Mouse (Mus musculus) stomach, postnatal 0 days (tissue): ENCODE data around the gene Dffa. TPM values are rescaled to one million over a fixed set of nuclear protein-coding genes. Genes with fewer than 3 reads are reported as not detected.

Experiments
- ATAC-seq: fragments of 200-750 bp; cut with Nextera tagmentation; 2 replicates; pipeline ENCODE4 v1.8.0; 2017; ENCODE audit not compliant: low FRiP score, low TSS enrichment
- DNase-seq: peaks from one replicate; pipeline ENCODE4 v3.0.0-alpha.2; 2016; ENCODE audit warnings: low spot score
- H3K27ac ChIP-seq: fragments of 300-500 bp; sonication (generic); replicated peaks from 2 replicates; pipeline ENCODE4 v1.5.1; 2014; ENCODE audit warnings: mild to moderate bottlenecking, control low read depth
- H3K27me3 ChIP-seq: fragments of 300-500 bp; sonication (generic); 2 replicates; pipeline ENCODE4 v1.6.1; 2014; ENCODE audit warnings: low read length; ENCODE audit not compliant: control insufficient read depth, insufficient read depth
- H3K36me3 ChIP-seq: fragments of 300-500 bp; sonication (generic); 2 replicates; pipeline ENCODE4 v1.6.1; 2014; ENCODE audit warnings: low read length, mixed read lengths; ENCODE audit not compliant: control insufficient read depth, insufficient read depth
- H3K4me1 ChIP-seq: fragments of 300-500 bp; sonication (generic); replicated peaks from 2 replicates; pipeline ENCODE4 v1.6.1; 2014; ENCODE audit warnings: antibody characterized with exemption; ENCODE audit not compliant: control insufficient read depth, insufficient read depth
- H3K4me2 ChIP-seq: fragments of 300-500 bp; sonication (generic); replicated peaks from 2 replicates; pipeline ENCODE4 v1.6.1; 2014; ENCODE audit warnings: low read depth, mild to moderate bottlenecking, control low read depth, moderate library complexity
- H3K4me3 ChIP-seq: fragments of 300-500 bp; sonication (generic); 2 replicates; pipeline ENCODE4 v1.5.1; 2014; ENCODE audit warnings: low read depth, low read length, control low read depth
- H3K9ac ChIP-seq: fragments of 300-500 bp; sonication (generic); 2 replicates; pipeline ENCODE4 v1.6.1; 2014; ENCODE audit warnings: mild to moderate bottlenecking, low read length, control low read depth, mixed read lengths
- H3K9me3 ChIP-seq: fragments of 300-500 bp; sonication (generic); 2 replicates; pipeline ENCODE4 v1.6.1; 2016; ENCODE audit warnings: low read length; ENCODE audit not compliant: control insufficient read depth
- CTCF ChIP-seq: IDR thresholded peaks from 2 replicates; pipeline ENCODE4 v1.5.1; 2016; ENCODE audit warnings: antibody characterized with exemption, low read depth, mild to moderate bottlenecking, moderate library complexity
- EP300 ChIP-seq: optimal IDR thresholded peaks from 2 replicates; pipeline ENCODE3; 2016; ENCODE audit warnings: antibody characterized with exemption
- WGBS: fragments of 180-500 bp; shearing (Covaris S2); extraction: QIAGEN DNeasy Blood & Tissue Kit; methylation state at CpG from one replicate; pipeline ENCODE4 v1.1.7; 2014; 5-methylcytosine and 5-hydroxymethylcytosine counted together
- polyA plus RNA-seq: library from polyadenylated mRNA; unstranded; fragments of >200 nt; fragmentation: Nextera tagmentation; extraction: Ambion mirVana; gene quantifications from 2 replicates; pipeline ENCODE4 v1.2.1, GENCODE M21; 2015

Gene Dffa
- polyA plus RNA-seq: 20.1 and 21.7 TPM in 2 replicates

- Histone ChIP-seq H3K4me3 (peak within 1 kb of the TSS; percentile 77), H3K4me2 (peak within 1 kb of the TSS; percentile 92), H3K27me3 (no peaks in the 10 kb centered on the region), H3K4me1 (peaks cover 5% of the 10 kb centered on the region), H3K9ac (peak within 1 kb of the TSS; percentile 85), H3K9me3 (no peaks in the 10 kb centered on the region), H3K27ac (no peak within 1 kb of the TSS), H3K36me3 (no peaks in the 10 kb centered on the region; the same call in 1 of the 2 replicates)
- DNase-seq (peak; percentile 88), ATAC-seq (peak; percentile 84)
- TF ChIP-seq EP300: peak; percentile 85
- TF ChIP-seq CTCF: peak; percentile 3; the same call in 1 of the 2 replicates
- under 1% methylated on average over 35 of the region's 35 CpGs for WGBS
Observed at GRCm38 (mm10) chr4:149103875-149104561, at the start of gene Dffa. Gene Dffa (plus strand): TSS chr4:149104146.

DNA sequence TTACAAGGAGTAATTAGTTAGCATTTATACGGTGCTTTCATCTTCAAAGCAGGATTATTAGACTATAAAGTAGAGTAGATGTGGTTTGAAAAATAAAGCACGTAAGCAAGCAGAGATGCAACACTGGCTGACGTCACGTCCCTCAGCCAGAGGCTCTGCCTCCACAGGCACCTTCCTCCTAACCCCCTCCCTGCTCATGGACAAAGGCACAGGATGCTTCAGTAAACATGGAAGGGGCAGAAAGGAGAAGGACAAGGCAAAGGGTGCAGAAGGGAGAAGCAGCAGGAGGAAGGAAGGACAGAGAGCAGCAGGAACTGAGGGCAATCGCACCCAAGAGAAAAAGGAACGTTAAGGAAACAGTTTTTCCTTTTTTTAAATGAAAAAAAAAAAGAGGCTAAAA, 48.1 kb upstream of the Dffa start:
- ATAC-seq: no peak
- Histone ChIP-seq H3K4me2 (no peak overlapping the region), H3K36me3 (no peaks in the 10 kb centered on the region), H3K4me1 (no peaks in the 10 kb centered on the region; the same call in 1 of the 2 replicates), H3K9me3 (no peaks in the 10 kb centered on the region), H3K27ac (no peak overlapping the region), H3K27me3 (no peaks in the 10 kb centered on the region), H3K9ac (no peak overlapping the region), H3K4me3 (no peak overlapping the region)
- TF ChIP-seq CTCF (no peak), EP300 (no peak)
- DNase-seq: no peak
- WGBS: 67% methylated on average over 6 of the region's 6 CpGs

DNA sequence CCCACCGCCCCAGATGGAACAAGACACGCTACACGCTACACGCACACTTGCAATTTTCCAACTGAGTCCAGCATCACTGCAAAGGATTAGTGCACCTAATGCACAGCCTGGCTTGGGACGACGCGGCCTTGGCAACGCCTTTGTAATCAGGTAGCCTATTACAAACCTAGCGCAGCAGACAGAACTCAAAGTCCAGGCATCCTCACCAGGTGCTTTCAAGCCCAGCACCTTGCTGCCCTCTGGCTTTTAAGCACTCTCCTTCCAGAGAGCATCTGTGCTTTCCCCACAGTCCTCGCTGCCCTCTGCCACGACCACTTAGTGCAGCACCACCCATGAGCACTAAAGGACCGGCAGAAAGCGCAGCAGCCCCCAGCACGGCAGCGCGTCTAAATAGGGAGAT, 47.0 kb upstream of the Dffa start:
- no peak overlapping the region for H3K4me3 ChIP-seq
- DNase-seq: peak; percentile 54
- no peaks in the 10 kb centered on the region; the same call in 1 of the 2 replicates for H3K4me1 ChIP-seq
- no peaks in the 10 kb centered on the region for H3K27me3 ChIP-seq
- no peak overlapping the region for H3K27ac ChIP-seq
- H3K9ac ChIP-seq: no peak overlapping the region
- TF ChIP-seq EP300: no peak
- peak; percentile 33; the same call in 1 of the 2 replicates for TF ChIP-seq CTCF
- H3K4me2 ChIP-seq: no peak overlapping the region
- no peak for ATAC-seq
- no peaks in the 10 kb centered on the region for H3K9me3 ChIP-seq
- no peaks in the 10 kb centered on the region for H3K36me3 ChIP-seq
- 73% methylated on average over 16 of the region's 16 CpGs for WGBS

DNA sequence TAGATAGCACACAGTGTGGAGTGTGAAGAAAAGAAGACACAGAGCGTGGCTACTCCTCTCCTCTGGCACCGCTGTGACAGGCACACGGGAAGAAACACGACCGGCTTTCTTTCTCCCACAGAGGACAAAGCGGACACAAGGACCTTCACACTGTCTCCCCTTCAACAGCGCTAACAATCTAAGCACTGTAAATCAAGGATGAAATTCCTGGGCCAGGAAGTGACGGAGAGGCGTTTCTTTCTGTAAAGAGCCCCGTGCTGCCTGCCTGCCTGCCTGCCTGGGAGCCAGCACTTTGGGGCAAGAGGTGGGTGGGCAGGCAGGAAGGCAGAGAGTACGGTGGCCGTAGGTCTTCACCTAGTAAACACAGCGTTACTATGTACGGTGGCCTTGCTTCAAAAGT, 46.5 kb upstream of the Dffa start:
- ATAC-seq (no peak), DNase-seq (no peak)
- Histone ChIP-seq H3K27ac (no peak overlapping the region; the same call in 1 of the 2 replicates), H3K9ac (no peak overlapping the region), H3K36me3 (no peaks in the 10 kb centered on the region), H3K4me3 (no peak overlapping the region), H3K4me2 (no peak overlapping the region), H3K4me1 (no peaks in the 10 kb centered on the region; the same call in 1 of the 2 replicates), H3K9me3 (no peaks in the 10 kb centered on the region), H3K27me3 (no peaks in the 10 kb centered on the region)
- no peak for TF ChIP-seq EP300
- TF ChIP-seq CTCF: no peak
- 37% methylated on average over 14 of the region's 14 CpGs for WGBS

GRCm38 (mm10) chr4:149058298-149058697, 45.6 kb upstream of the Dffa start:
- no peak for DNase-seq
- WGBS: 63% methylated on average over 7 of the region's 7 CpGs
- Histone ChIP-seq H3K4me2 (no peak overlapping the region), H3K27ac (peak overlapping the region; percentile 77), H3K9me3 (no peaks in the 10 kb centered on the region), H3K4me1 (no peaks in the 10 kb centered on the region; the same call in 1 of the 2 replicates), H3K27me3 (no peaks in the 10 kb centered on the region), H3K9ac (no peak overlapping the region), H3K4me3 (no peak overlapping the region), H3K36me3 (no peaks in the 10 kb centered on the region)
- no peak for TF ChIP-seq CTCF
- no peak for TF ChIP-seq EP300
- no peak for ATAC-seq

GRCm38 (mm10) chr4:149059713-149060112, 44.2 kb upstream of the Dffa start:
- no peaks in the 10 kb centered on the region for H3K36me3 ChIP-seq
- no peak overlapping the region for H3K9ac ChIP-seq
- no peak for ATAC-seq
- no peak overlapping the region for H3K27ac ChIP-seq
- DNase-seq: no peak
- H3K4me1 ChIP-seq: no peaks in the 10 kb centered on the region; the same call in 1 of the 2 replicates
- WGBS: 82% methylated on average over 9 of the region's 9 CpGs
- no peak overlapping the region for H3K4me2 ChIP-seq
- no peaks in the 10 kb centered on the region for H3K27me3 ChIP-seq
- no peaks in the 10 kb centered on the region for H3K9me3 ChIP-seq
- no peak for TF ChIP-seq CTCF
- TF ChIP-seq EP300: no peak
- no peak overlapping the region for H3K4me3 ChIP-seq
